17 mouse cellular contexts compared by ENCODE assay signal in the genomic region with DNA sequence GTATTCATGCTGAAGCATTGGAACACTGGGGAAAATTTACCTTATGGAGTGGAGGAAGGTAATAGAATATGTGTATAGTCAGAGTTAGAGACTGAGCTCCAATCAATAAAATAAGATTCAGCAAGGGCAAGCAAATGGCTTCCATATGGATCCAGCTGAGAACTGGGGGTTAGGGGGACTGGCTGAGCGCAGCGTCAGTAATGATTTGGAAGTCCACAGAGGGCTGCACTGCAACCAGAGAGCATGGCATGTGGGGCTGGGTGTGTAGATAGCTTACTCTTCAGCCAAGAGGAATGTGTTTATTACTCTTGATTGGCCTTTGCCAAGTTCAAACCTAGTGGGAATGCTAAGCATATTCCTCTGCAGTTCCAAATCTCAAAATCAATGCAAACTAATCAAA. TPM values are rescaled to one million over a fixed set of nuclear protein-coding genes. Genes with fewer than 3 reads are reported as not detected.
"Had no signal": no experiment of that assay in that cellular context is flagged by ENCODE, and none has a peak within 500 bp of the region (broad histone marks: within the 10 kb centered on the region; RNA-seq: fewer than 3 reads in every experiment).

No protein-coding gene starts in this region.

- H3K27me3 ChIP-seq: liver, embryonic 15.5 days; midbrain, embryonic 12.5 days had no signal

- H3K36me3 ChIP-seq: liver, embryonic 15.5 days; midbrain, embryonic 12.5 days had no signal

- H3K4me2 ChIP-seq: liver, embryonic 11.5 days; liver, embryonic 15.5 days; midbrain, embryonic 12.5 days had no signal

- H3K9me3 ChIP-seq: liver, embryonic 15.5 days had no signal

- H3K27ac ChIP-seq: kidney, postnatal 0 days; liver, embryonic 15.5 days; midbrain, embryonic 12.5 days; stomach, postnatal 0 days had no signal

- H3K4me1 ChIP-seq: liver, embryonic 15.5 days; midbrain, embryonic 12.5 days had no signal

- H3K4me3 ChIP-seq: liver, embryonic 15.5 days; midbrain, embryonic 12.5 days had no signal

- H3K9ac ChIP-seq: liver, embryonic 15.5 days; midbrain, embryonic 12.5 days had no signal

- ATAC-seq: intestine, postnatal 0 days; lung, postnatal 0 days; midbrain, embryonic 16.5 days had no signal

- DNase-seq: kidney, adult 9 months; kidney, postnatal 36 days; layer of hippocampus, adult 9-11 months; layer of hippocampus, postnatal 36 days; lung, adult 2 months; lung, postnatal 4 days; right cerebral cortex, postnatal 25 days; thymus, postnatal 4 days had no signal

RNA-seq across cellular contexts. Expression of a gene that starts 55.8 kb away (rescaled TPM):
- total RNA-seq: megakaryocyte, adult 5-6 weeks had no signal
- polyA plus RNA-seq: intestine, postnatal 0 days; liver, embryonic 15.5 days; lung, postnatal 0 days had no signal
